Mouse (Mus musculus): ENCODE measurements around the gene Gm20696. TPM values are rescaled to one million over a fixed set of nuclear protein-coding genes. Genes with fewer than 3 reads are reported as not detected.

The Gm20696 gene
- total RNA-seq, 2 experiments from 2014 or later, result 2.9 to 5.0 TPM

- no peak for ATAC-seq (replicated peaks; ENCODE audit: low FRiP score, poor library complexity, severe bottlenecking)
Measured at GRCm38 (mm10) chr6:99463906-99464305, 202.7 kb downstream of the Gm20696 start.

- no peak for ATAC-seq (replicated peaks; ENCODE audit: low FRiP score, poor library complexity, severe bottlenecking)
Measured at GRCm38 (mm10) chr6:99458775-99459174, 207.8 kb downstream of the Gm20696 start.

- ATAC-seq (replicated peaks; ENCODE audit: low FRiP score, poor library complexity, severe bottlenecking), result no peak
Measured at GRCm38 (mm10) chr6:99453763-99454520, 212.7 kb downstream of the Gm20696 start.

- ATAC-seq (replicated peaks; ENCODE audit: low FRiP score, poor library complexity, severe bottlenecking), result no peak
Measured at GRCm38 (mm10) chr6:99452638-99453185, 213.9 kb downstream of the Gm20696 start.

GRCm38 (mm10) chr6:99451479-99451878 is 215.1 kb downstream of the Gm20696 start:
- ATAC-seq (replicated peaks; ENCODE audit: low FRiP score, poor library complexity, severe bottlenecking), result no peak

- ATAC-seq (replicated peaks; ENCODE audit: low FRiP score, poor library complexity, severe bottlenecking), result no peak
Measured at GRCm38 (mm10) chr6:99447447-99447846, 219.2 kb downstream of the Gm20696 start.

GRCm38 (mm10) chr6:99446801-99447415 is 219.7 kb downstream of the Gm20696 start:
- ATAC-seq (replicated peaks; ENCODE audit: low FRiP score, poor library complexity, severe bottlenecking), result no peak

- no peak for ATAC-seq (replicated peaks; ENCODE audit: low FRiP score, poor library complexity, severe bottlenecking)
Measured at GRCm38 (mm10) chr6:99443460-99443859, 223.1 kb downstream of the Gm20696 start.

- ATAC-seq (replicated peaks; ENCODE audit: low FRiP score, poor library complexity, severe bottlenecking), result no peak
Measured at GRCm38 (mm10) chr6:99441100-99441499, 225.5 kb downstream of the Gm20696 start.

GRCm38 (mm10) chr6:99440606-99441005 is 226.0 kb downstream of the Gm20696 start:
- no peak for ATAC-seq (replicated peaks; ENCODE audit: low FRiP score, poor library complexity, severe bottlenecking)

GRCm38 (mm10) chr6:99439878-99440361 is 226.7 kb downstream of the Gm20696 start:
- no peak for ATAC-seq (replicated peaks; ENCODE audit: low FRiP score, poor library complexity, severe bottlenecking)

- no peak for ATAC-seq (replicated peaks; ENCODE audit: low FRiP score, poor library complexity, severe bottlenecking)
Measured at GRCm38 (mm10) chr6:99439214-99439877, 227.3 kb downstream of the Gm20696 start.

- ATAC-seq (replicated peaks; ENCODE audit: low FRiP score, poor library complexity, severe bottlenecking), result no peak
Measured at GRCm38 (mm10) chr6:99436371-99436770, 230.2 kb downstream of the Gm20696 start.

GRCm38 (mm10) chr6:99435140-99435539 is 231.5 kb downstream of the Gm20696 start:
- no peak for ATAC-seq (replicated peaks; ENCODE audit: low FRiP score, poor library complexity, severe bottlenecking)

- no peak for ATAC-seq (replicated peaks; ENCODE audit: low FRiP score, poor library complexity, severe bottlenecking)
Measured at GRCm38 (mm10) chr6:99433006-99433405, 233.6 kb downstream of the Gm20696 start.

GRCm38 (mm10) chr6:99431941-99432340 is 234.7 kb downstream of the Gm20696 start:
- ATAC-seq (replicated peaks; ENCODE audit: low FRiP score, poor library complexity, severe bottlenecking), result no peak

GRCm38 (mm10) chr6:99430560-99430959 is 236.0 kb downstream of the Gm20696 start:
- no peak for ATAC-seq (replicated peaks; ENCODE audit: low FRiP score, poor library complexity, severe bottlenecking)

GRCm38 (mm10) chr6:99429378-99430131 is 237.0 kb downstream of the Gm20696 start:
- no peak for ATAC-seq (replicated peaks; ENCODE audit: low FRiP score, poor library complexity, severe bottlenecking)

- no peak for ATAC-seq (replicated peaks; ENCODE audit: low FRiP score, poor library complexity, severe bottlenecking)
Measured at GRCm38 (mm10) chr6:99428961-99429360, 237.6 kb downstream of the Gm20696 start.

- ATAC-seq (replicated peaks; ENCODE audit: low FRiP score, poor library complexity, severe bottlenecking), result no peak
Measured at GRCm38 (mm10) chr6:99427301-99427700, 239.3 kb downstream of the Gm20696 start.

All from erythroid progenitor cell, adult 5-6 weeks (primary cell).